Mouse (Mus musculus) lung, adult 2 months (tissue): ENCODE measurements around the gene Tnnt3.

ENCODE experiments used
- CTCF ChIP-seq: fragments of 200-500 bp; IDR thresholded peaks from 2 replicates; pipeline ENCODE4 v1.5.1; 2011; ENCODE audit warnings: mild to moderate bottlenecking, low read length, control low read depth; ENCODE audit not compliant: insufficient read depth
- POLR2A ChIP-seq: fragments of 200-500 bp; IDR thresholded peaks from 2 replicates; pipeline ENCODE4 v1.6.1; 2011; ENCODE audit warnings: low read depth, mild to moderate bottlenecking, control low read depth, low read length, borderline replicate concordance; ENCODE audit errors: extremely low read depth

GRCm38 (mm10) chr7:142525342-142526178 lies 26.9 kb downstream of the Tnnt3 start:
- TF ChIP-seq CTCF: no peak
- no peak for TF ChIP-seq POLR2A
